Mouse (Mus musculus): Measurements from ENCODE around the gene Unc5c.

- TF ChIP-seq EP300 (IDR thresholded peaks at IDR 0.05; ENCODE audit: low read depth), result no peak
- no peak for TF ChIP-seq CTCF (IDR thresholded peaks at IDR 0.05; ENCODE audit: low read depth)
Measured at GRCm38 (mm10) chr3:141581190-141581891, 116.3 kb downstream of the Unc5c start.
